Mouse (Mus musculus) c-Kit-positive CD71-positive TER-119-positive erythroid progenitor cells, embryonic 14.5 days (primary cell): ENCODE data around the gene Tmem231.
A peak's percentile ranks its signal among the peaks of the same experiment; 100 is the strongest.

Experiments used
- DNase-seq: peaks from one replicate; pipeline ENCODE4 v3.0.0-alpha.2; 2013; ENCODE audit warnings: low spot score

Tmem231 gene

DNA sequence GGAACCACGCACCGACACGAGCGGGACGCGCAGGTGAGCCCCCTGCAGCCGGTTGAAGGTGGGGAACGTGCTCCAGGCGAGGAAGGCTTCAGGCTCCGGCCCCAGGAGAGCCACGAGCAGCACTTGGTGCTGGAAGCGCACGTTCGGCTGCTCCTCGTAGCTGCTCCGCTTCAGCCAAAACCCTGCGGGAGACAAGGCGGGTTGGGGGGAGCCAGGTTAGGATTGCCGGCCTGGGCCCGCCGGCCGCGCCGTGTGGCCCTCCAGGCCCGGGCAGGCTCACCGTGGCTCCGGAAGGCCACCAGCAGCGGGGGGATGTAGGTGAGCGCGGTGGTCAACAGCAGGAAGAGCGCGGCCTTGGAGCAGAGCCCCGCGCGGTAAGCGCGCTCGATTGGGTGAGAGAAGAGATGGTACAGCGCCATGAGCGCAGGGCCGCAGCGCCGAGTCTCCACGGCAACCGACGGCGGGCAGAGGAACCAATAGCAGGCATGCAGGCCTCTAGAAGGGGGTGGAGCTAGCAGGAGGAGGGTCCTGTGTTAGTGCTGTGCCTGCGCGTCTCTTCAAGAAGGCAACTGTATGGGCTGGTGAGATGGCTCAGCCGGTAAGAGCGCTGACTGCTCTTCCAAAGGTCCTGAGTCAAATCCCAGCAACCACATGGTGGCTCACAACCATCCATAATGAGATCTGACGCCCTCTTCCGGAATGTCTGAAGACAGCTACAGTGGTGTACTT is at the start of gene Tmem231:
Gene Tmem231, minus strand, starts transcription at position 534 of the 729 bp plus-strand sequence.
- DNase-seq: peak; percentile 87

DNA sequence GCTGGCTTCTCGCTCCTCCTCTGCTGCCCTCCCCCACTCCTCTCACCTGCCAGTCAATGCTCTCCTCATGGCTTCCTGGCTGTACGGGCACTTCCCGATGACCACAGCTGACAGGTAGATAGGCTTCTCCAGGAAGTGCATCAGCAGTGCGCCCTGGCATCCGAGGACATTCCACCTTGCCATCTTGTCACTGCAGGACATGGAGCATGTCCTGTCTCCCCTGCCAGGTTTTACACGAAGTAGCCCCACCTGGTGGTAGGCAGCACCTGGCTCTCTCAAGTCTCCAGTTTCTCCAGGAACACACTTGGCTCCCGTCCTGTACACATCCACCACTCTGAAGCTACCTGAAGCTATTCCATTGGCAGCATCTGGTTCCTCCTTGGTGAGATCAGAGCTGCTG is 48.4 kb upstream of the Tmem231 start:
- DNase-seq: no peak

DNA sequence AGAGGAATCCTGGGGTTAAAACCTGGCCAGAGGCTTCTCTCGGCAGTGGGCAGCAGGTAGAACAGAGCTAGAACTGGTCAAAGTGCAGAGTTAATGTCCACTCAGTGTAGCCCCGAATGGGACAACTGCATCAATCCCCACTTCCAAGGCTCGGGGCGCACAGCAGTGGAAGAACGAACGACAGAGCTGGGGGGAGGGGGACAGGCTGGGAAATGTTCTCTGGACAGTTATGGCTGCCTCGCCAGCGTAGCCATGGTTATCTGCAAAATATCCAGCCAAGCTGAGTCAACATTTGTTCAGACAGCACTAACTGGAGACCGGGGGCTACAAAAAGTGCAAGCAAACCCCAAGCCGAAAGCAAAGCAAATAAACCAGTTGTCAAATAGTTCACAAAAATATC is 44.5 kb upstream of the Tmem231 start:
- no peak for DNase-seq

GRCm38 (mm10) chr8:111976326-111976725 is 42.6 kb upstream of the Tmem231 start:
- no peak for DNase-seq

- no peak for DNase-seq
Observed at GRCm38 (mm10) chr8:111975706-111976105, 42.0 kb upstream of the Tmem231 start.

GRCm38 (mm10) chr8:111974138-111974537 is 40.5 kb upstream of the Tmem231 start:
- DNase-seq: no peak

DNA sequence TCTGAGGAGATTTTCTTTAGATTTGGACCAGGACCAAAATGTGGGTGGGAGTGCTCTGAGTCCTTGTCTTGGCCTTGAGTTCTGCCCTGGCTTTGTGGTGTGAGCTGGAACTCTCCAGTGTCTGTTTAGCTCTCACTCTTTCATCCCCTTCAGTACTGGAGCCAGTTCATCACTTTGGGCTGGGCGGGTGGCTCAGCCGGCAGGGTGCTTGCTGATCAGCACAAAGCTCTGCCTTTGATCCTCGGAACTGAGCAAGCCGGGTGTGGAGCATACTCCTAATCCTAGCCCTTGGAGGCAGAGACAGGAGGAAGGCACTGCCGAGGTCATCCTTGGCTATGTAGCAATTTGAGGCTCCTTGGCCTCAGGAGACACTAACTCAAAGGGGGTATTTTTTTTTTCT is 35.3 kb upstream of the Tmem231 start:
- DNase-seq: no peak

DNA sequence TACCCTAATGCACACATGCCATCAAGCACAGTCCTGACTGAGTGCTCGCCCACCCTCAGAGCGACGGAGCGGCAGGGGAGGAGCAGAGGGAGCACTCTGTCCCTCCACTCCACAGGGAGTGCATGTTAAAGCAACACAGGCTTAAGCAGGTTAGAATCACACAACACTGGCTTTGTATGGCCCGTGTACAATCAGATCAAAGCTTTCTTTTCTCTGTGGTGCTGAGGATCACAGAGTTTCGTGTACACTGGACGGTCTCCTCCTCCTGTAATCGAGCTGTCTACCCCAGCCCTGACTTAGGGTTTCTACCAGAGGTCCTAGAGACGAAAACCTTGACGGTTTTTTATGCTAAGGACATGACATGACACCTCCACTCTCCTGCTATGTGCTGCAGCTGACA is 34.9 kb upstream of the Tmem231 start:
- no peak for DNase-seq

- DNase-seq: no peak
Observed at GRCm38 (mm10) chr8:111967246-111967870, 33.7 kb upstream of the Tmem231 start.

DNA sequence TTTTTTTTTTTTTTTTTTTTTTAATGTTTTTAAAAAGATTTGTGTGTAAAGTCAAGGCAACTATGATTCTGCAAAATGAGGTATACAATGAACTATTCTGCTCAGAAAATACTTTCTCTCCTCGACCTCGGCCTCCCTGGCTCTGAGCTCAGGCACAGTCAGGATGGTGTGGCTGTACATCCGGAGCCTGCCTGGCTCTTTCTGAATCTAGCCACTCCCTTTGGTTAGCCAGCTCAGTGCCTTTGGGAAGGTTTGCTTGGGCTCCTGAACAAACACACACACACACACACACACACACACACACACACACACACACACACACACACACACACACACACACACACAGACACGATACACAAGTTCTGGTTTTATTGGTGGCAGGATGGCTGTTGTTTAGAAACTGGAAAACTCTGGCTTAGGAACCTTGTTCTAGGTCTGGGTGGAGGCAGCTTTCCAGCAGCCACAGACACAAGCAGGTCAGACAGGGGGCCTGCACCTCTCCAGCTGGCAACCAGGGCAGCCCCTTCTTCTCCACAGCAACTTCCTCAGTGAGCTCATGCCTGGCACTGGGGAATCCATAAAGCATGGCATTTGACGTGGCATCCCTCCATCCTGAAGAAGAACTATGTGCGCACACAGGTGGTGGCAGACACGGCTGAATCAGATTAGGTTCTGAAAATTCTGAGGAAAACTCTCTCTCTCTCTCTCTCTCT is 31.3 kb upstream of the Tmem231 start:
- no peak for DNase-seq

- no peak for DNase-seq
Observed at GRCm38 (mm10) chr8:111964351-111964750, 30.7 kb upstream of the Tmem231 start.

GRCm38 (mm10) chr8:111963546-111963945 is 29.9 kb upstream of the Tmem231 start:
- no peak for DNase-seq

GRCm38 (mm10) chr8:111963091-111963490 is 29.4 kb upstream of the Tmem231 start:
- no peak for DNase-seq

DNA sequence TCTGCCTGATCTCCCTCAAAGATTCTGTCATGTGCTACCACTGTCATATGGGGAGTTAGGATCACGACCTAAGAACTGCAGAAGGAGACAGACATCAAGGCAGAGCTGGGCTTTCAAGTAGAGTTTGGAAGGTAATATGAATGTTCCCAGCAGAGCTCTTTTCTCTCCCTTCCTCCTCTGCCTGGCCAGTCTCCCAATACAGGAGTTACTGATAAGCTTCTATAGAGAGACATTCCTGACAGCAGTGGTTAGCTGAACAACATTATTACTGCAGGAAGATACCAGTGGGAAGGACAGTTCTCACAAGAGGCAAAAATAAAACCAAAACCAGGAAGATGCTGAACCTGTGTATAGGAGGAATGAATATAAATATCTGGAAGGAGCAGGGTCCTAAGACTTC is 28.9 kb upstream of the Tmem231 start:
- DNase-seq: no peak

- DNase-seq: no peak
Observed at GRCm38 (mm10) chr8:111961330-111961729, 27.6 kb upstream of the Tmem231 start.

DNA sequence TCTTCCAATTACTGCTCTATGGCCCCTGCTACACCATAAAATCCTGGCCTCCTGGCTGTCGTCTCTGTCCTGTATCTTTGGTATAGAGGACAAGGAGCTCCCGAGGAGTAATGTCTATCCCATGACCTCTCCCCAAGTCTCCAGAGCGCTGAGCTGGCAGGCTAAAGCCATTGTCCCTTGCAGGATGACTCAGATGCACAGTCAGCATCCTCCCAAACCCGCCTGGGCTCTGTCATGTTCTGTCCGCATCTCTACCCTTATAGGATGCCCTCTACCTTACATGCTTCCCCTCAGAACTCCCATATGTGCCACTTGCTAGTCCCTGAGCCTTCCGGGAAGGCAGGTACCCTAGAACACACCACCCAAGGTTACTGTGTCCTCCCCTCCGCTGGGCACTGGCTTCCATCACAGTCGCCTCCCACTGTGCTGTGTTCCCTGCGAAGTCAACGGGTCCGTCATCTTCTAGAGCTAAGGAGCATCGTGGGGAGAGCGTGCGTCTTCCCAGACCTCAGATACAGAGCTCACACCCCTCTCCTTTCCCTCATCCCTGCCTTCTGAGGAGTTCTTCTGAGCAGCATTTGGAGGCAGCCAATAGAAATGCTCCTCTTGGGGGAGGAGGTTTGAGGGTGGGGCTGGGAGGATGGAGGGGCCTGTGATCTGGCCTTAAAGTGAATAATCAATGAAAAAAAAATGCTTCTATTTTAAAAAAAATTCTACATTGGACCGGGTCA is 27.1 kb upstream of the Tmem231 start:
- no peak for DNase-seq

- no peak for DNase-seq
Observed at GRCm38 (mm10) chr8:111957231-111957630, 23.6 kb upstream of the Tmem231 start.

- DNase-seq: no peak
Observed at GRCm38 (mm10) chr8:111955879-111956278, 22.2 kb upstream of the Tmem231 start.

DNA sequence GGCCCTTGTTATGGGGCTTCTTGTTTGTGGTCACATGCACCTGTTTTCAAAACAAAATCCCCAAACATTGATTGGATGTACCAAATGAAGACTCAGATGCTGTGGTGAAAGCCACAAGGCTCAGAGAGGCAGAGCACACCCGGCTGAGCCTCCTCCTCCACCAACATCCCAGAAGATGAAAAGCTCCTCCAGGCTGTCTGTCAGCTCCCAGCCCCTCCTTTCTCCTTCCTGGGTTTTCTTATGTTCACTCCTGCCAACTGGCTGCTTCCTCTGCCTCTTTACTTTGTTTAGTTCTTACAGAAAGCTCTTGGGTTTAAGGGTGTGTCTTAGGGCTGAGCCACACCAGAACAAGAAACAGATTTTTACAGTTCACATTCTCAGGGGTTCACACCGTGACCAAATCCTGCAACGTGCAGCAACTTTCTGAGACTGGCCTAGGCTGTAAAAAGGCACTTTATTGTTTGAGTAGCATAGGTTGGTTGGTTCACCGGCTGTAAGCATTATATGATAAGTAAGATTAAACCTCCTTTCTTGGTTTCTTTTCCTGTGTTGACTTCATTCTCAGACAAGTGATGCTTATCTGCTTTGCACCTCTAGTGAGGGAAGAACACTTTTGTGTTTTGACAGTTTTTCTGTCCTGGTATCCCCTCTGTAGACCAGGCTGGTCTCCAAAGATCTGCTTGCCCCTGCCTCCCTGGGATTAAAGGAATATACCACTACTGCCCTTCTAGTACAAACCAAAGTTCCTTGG is 21.3 kb upstream of the Tmem231 start:
- no peak for DNase-seq

DNA sequence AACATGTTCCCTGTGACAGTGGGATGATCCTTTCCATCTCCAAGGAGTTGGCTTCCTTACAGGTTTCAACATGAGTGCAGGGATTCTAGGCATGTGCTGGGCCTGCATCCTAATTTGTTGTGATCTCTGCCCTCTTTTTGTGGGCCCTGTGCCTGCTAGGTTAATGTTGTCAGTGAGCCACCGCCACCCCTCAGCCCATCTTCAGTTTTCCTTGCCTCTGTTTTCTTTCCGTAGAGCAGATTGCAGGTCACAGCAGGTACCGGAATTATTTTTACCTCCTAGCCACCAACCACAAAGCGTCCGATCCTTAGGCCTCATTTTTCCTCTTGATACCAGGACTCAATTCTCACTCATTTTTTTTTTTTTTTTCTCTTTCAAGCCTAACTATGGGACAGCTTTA is 18.3 kb upstream of the Tmem231 start:
- DNase-seq: no peak

- DNase-seq: no peak
Observed at GRCm38 (mm10) chr8:111951317-111951716, 17.6 kb upstream of the Tmem231 start.

- no peak for DNase-seq
Observed at GRCm38 (mm10) chr8:111950846-111951245, 17.2 kb upstream of the Tmem231 start.
